Mouse (Mus musculus) midbrain, embryonic 12.5 days (tissue): ENCODE data around the gene Dnal1. TPM values are rescaled to one million over a fixed set of nuclear protein-coding genes. Genes with fewer than 3 reads are reported as not detected.
A peak's percentile ranks its signal among the peaks of the same experiment; 100 is the strongest.

Experiments
- ATAC-seq: fragments of 200-750 bp; cut with Nextera tagmentation; 2 replicates; pipeline ENCODE4 v1.8.0; 2017; ENCODE audit warnings: low read depth, moderate TSS enrichment, moderate library complexity; ENCODE audit not compliant: low FRiP score
- H3K27ac ChIP-seq: fragments of 300-500 bp; sonication (generic); replicated peaks from 2 replicates; pipeline ENCODE4 v1.5.1; 2016; ENCODE audit warnings: mild to moderate bottlenecking
- H3K27me3 ChIP-seq: fragments of 300-500 bp; sonication (generic); 2 replicates; pipeline ENCODE4 v1.6.1; 2016; ENCODE audit warnings: mild to moderate bottlenecking
- H3K36me3 ChIP-seq: fragments of 300-500 bp; sonication (generic); 2 replicates; pipeline ENCODE4 v1.6.1; 2016
- H3K4me1 ChIP-seq: fragments of 300-500 bp; sonication (generic); 2 replicates; pipeline ENCODE4 v1.6.1; 2016
- H3K4me2 ChIP-seq: fragments of 300-500 bp; sonication (generic); replicated peaks from 2 replicates; pipeline ENCODE4 v1.6.1; 2016; ENCODE audit warnings: mild to moderate bottlenecking, moderate library complexity
- H3K4me3 ChIP-seq: fragments of 300-500 bp; sonication (generic); 2 replicates; pipeline ENCODE4 v1.5.1; 2016; ENCODE audit warnings: mild to moderate bottlenecking
- H3K9ac ChIP-seq: fragments of 300-500 bp; sonication (generic); replicated peaks from 2 replicates; pipeline ENCODE4 v1.6.1; 2016; ENCODE audit warnings: mild to moderate bottlenecking, moderate library complexity
- H3K9me3 ChIP-seq: fragments of 300-500 bp; sonication (generic); 2 replicates; pipeline ENCODE4 v1.6.1; 2016; ENCODE audit warnings: mild to moderate bottlenecking
- WGBS: fragments of 180-500 bp; shearing (Covaris S2); methylation state at CpG from one replicate; pipeline ENCODE4 v1.1.7; 2016; 5-methylcytosine and 5-hydroxymethylcytosine counted together
- polyA plus RNA-seq: library from polyadenylated mRNA; unstranded; fragments of >200 nt; fragmentation: Nextera tagmentation; extraction: Ambion mirVana; gene quantifications from 2 replicates; pipeline ENCODE4 v1.2.1, GENCODE M21; 2016

Dnal1 gene
- polyA plus RNA-seq, 1 experiment from 2014 or later, result 7.4 TPM

DNA sequence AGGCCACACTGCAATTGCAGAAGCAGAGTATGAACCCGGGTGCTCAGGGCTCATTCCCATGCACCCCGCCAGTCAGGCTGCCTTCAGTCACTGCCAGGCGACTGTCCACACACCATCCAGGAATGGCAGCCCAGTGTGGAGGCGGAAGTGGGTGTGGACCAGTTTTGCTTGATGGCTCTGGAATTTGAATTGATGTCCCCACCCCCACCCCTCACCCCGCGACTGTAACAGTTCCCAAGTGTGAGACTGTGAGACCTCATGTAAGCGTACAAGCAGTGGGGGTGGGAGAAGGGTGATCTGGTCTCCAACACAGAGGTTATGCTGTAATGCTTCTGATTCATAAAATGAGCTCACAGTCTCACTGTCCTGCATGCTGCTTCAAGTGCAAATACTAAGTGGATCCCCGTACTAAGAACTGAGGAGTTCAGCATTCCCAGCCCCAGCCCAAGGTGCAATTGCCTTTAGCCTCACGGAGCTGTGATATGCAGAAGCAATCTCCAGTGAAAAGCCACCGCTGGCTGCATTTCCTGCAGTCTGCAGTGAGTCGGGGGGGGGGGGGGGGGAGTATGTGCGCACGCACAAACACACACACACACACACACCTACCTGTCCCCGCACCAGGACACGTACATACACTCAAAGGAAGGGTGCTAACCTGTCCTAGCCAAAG is 76.1 kb downstream of the Dnal1 start:
- H3K9ac ChIP-seq, result no peak overlapping the region
- H3K27me3 ChIP-seq, result peaks cover 11% of the 10 kb centered on the region; the same call in 1 of the 2 replicates
- WGBS, result 63% methylated on average over 14 of the region's 15 CpGs
- peaks cover 76% of the 10 kb centered on the region for H3K4me1 ChIP-seq
- no peak for ATAC-seq
- H3K27ac ChIP-seq, result no peak overlapping the region
- H3K9me3 ChIP-seq, result no peaks in the 10 kb centered on the region
- H3K36me3 ChIP-seq, result 0 out of 2 replicates have a peak, but pooled peaks cover 5% of the 10 kb centered on the region
- no peak overlapping the region for H3K4me3 ChIP-seq
- H3K4me2 ChIP-seq, result no peak overlapping the region

DNA sequence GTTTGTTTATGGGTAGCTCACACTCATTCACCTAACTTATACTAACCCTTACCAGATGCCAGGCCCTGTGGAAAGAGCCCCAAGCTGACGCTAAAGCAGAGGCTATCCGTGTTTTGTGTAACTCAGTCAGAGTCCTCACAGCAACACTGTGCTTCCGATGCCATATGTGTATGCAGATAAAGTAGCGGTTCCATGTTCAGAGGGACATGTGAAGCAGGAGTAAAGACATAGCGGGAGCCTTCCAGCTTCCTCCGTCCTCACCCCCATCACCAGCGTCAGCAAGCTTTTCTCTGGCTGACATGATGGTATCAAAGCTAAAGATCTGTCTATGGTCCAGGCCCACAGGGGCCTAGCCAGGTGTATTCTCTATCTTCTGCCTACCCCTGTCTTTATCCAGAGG is 77.0 kb downstream of the Dnal1 start:
- Histone ChIP-seq H3K4me1 (peaks cover 78% of the 10 kb centered on the region), H3K9me3 (no peaks in the 10 kb centered on the region), H3K4me2 (peak overlapping the region; percentile 82), H3K36me3 (0 out of 2 replicates have a peak, but pooled peaks cover 5% of the 10 kb centered on the region), H3K4me3 (no peak overlapping the region), H3K27ac (0 out of 2 replicates have a peak overlapping the region, but pooled peaks have one; percentile 7), H3K9ac (peak overlapping the region; percentile 20), H3K27me3 (peaks cover 16% of the 10 kb centered on the region)
- ATAC-seq, result no peak
- 69% methylated on average over 7 of the region's 7 CpGs for WGBS

DNA sequence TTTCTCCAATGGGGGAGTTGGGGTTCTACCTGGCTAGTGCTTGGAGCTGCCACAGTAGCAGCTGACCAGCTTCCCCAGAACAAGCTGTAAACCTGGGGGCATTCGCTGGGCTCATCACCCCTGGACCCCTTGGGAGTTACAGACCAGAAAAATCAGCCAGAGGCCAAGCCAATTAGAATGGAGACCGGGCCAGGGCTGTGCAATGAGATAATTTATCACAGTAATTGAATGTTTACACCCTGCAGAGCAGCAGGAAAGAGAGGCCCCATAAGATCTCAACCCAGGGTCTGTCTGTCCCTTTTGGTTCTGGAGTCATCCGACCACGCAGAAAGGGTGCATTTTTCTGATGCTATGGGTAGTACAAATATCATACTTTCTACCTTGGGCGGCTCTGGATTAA is 77.6 kb downstream of the Dnal1 start:
- Histone ChIP-seq H3K9ac (peak overlapping the region; percentile 90), H3K4me2 (peak overlapping the region; percentile 82), H3K9me3 (no peaks in the 10 kb centered on the region), H3K27ac (0 out of 2 replicates have a peak overlapping the region, but pooled peaks have one; percentile 7), H3K36me3 (no peaks in the 10 kb centered on the region), H3K27me3 (peaks cover 18% of the 10 kb centered on the region), H3K4me3 (peak overlapping the region; percentile 78), H3K4me1 (peaks cover 75% of the 10 kb centered on the region)
- ATAC-seq, result no peak
- WGBS, result 21% methylated on average over 5 of the region's 5 CpGs

GRCm38 (mm10) chr12:84192280-84192679 is 78.1 kb downstream of the Dnal1 start:
- Histone ChIP-seq H3K4me2 (peak overlapping the region; percentile 82), H3K4me1 (peaks cover 71% of the 10 kb centered on the region), H3K4me3 (peak overlapping the region; percentile 78), H3K9ac (peak overlapping the region; percentile 90), H3K27ac (peak overlapping the region; percentile 89), H3K9me3 (no peaks in the 10 kb centered on the region), H3K36me3 (no peaks in the 10 kb centered on the region), H3K27me3 (peaks cover 18% of the 10 kb centered on the region)
- WGBS, result 3% methylated on average over 13 of the region's 13 CpGs
- ATAC-seq, result no peak

GRCm38 (mm10) chr12:84192741-84193641 is 78.8 kb downstream of the Dnal1 start:
- Histone ChIP-seq H3K27ac (peak overlapping the region; percentile 89), H3K9ac (peak overlapping the region; percentile 90), H3K36me3 (no peaks in the 10 kb centered on the region), H3K4me2 (peak overlapping the region; percentile 82), H3K4me1 (peaks cover 71% of the 10 kb centered on the region), H3K4me3 (peak overlapping the region; percentile 78), H3K27me3 (peaks cover 16% of the 10 kb centered on the region), H3K9me3 (no peaks in the 10 kb centered on the region)
- WGBS, result under 1% methylated on average over 84 of the region's 102 CpGs
- peak; percentile 45 for ATAC-seq

- H3K4me2 ChIP-seq, result peak overlapping the region; percentile 82
- no peaks in the 10 kb centered on the region for H3K9me3 ChIP-seq
- peaks cover 13% of the 10 kb centered on the region; the same call in 1 of the 2 replicates for H3K27me3 ChIP-seq
- peak; percentile 85 for ATAC-seq
- H3K9ac ChIP-seq, result peak overlapping the region; percentile 90
- H3K4me3 ChIP-seq, result peak overlapping the region; percentile 78
- H3K36me3 ChIP-seq, result no peaks in the 10 kb centered on the region
- peak overlapping the region; percentile 89 for H3K27ac ChIP-seq
- under 1% methylated on average over 46 of the region's 49 CpGs for WGBS
- peaks cover 67% of the 10 kb centered on the region for H3K4me1 ChIP-seq
Observed at GRCm38 (mm10) chr12:84193642-84194399, 79.7 kb downstream of the Dnal1 start.

GRCm38 (mm10) chr12:84194400-84195109 is 80.4 kb downstream of the Dnal1 start:
- Histone ChIP-seq H3K36me3 (no peaks in the 10 kb centered on the region), H3K4me1 (peaks cover 60% of the 10 kb centered on the region), H3K27me3 (peaks cover 13% of the 10 kb centered on the region; the same call in 1 of the 2 replicates), H3K4me2 (peak overlapping the region; percentile 82), H3K27ac (peak overlapping the region; percentile 89), H3K9me3 (no peaks in the 10 kb centered on the region), H3K9ac (peak overlapping the region; percentile 90), H3K4me3 (peak overlapping the region; percentile 78)
- 6% methylated on average over 10 of the region's 13 CpGs for WGBS
- 0 out of 2 replicates have a peak, but pooled peaks have one; percentile 2 for ATAC-seq

- ATAC-seq, result no peak
- peaks cover 54% of the 10 kb centered on the region for H3K4me1 ChIP-seq
- H3K36me3 ChIP-seq, result no peaks in the 10 kb centered on the region
- no peak overlapping the region for H3K4me3 ChIP-seq
- H3K27ac ChIP-seq, result no peak overlapping the region
- H3K9me3 ChIP-seq, result no peaks in the 10 kb centered on the region
- no peak overlapping the region for H3K9ac ChIP-seq
- H3K27me3 ChIP-seq, result peaks cover 13% of the 10 kb centered on the region; the same call in 1 of the 2 replicates
- 51% methylated on average over 6 of the region's 6 CpGs for WGBS
- H3K4me2 ChIP-seq, result no peak overlapping the region
Observed at GRCm38 (mm10) chr12:84195195-84195594, 81.0 kb downstream of the Dnal1 start.

Other genes with a start within 250 kb of the Dnal1 start
- 31.9 and 33.0 TPM in 2 replicates for gene Numb, start 192.4 kb upstream of the Dnal1 start, polyA plus RNA-seq
- 16.7 and 19.0 TPM in 2 replicates for gene Riox1, start 163.8 kb upstream of the Dnal1 start, polyA plus RNA-seq
- gene Heatr4, start 129.5 kb upstream of the Dnal1 start, polyA plus RNA-seq, result not detected in 2 replicates
- gene Acot2, start 126.5 kb upstream of the Dnal1 start, polyA plus RNA-seq, result 14.7 and 14.9 TPM in 2 replicates
- 44.3 and 50.8 TPM in 2 replicates for gene Acot1, start 104.9 kb upstream of the Dnal1 start, polyA plus RNA-seq
- 0.18 and 0.67 TPM in 2 replicates for gene Acot4, start 76.0 kb upstream of the Dnal1 start, polyA plus RNA-seq
- gene Gm49366, start 75.4 kb upstream of the Dnal1 start, polyA plus RNA-seq, result not detected in 2 replicates
- 0.58 and 0.61 TPM in 2 replicates for gene Acot3, start 62.2 kb upstream of the Dnal1 start, polyA plus RNA-seq
- gene Acot5, start 45.0 kb upstream of the Dnal1 start, polyA plus RNA-seq, result not detected in 2 replicates
- 0.88 and 1.1 TPM in 2 replicates for gene Acot6, start 13.7 kb upstream of the Dnal1 start, polyA plus RNA-seq
- 3.6 and 3.7 TPM in 2 replicates for gene Pnma1, start 34.1 kb downstream of the Dnal1 start, polyA plus RNA-seq
- gene Elmsan1, start 104.5 kb downstream of the Dnal1 start, polyA plus RNA-seq, result 6.5 and 6.6 TPM in 2 replicates
- 15.2 and 18.1 TPM in 2 replicates for gene Ptgr2, start 170.9 kb downstream of the Dnal1 start, polyA plus RNA-seq
- gene Zfp410, start 202.5 kb downstream of the Dnal1 start, polyA plus RNA-seq, result 117 TPM in 2 replicates
- 37.2 and 46.5 TPM in 2 replicates for gene Coq6, start 247.3 kb downstream of the Dnal1 start, polyA plus RNA-seq
- 12.3 and 14.2 TPM in 2 replicates for gene Fam161b, start 247.5 kb downstream of the Dnal1 start, polyA plus RNA-seq